Mouse (Mus musculus) G1E-ER4 (cell line): ENCODE measurements around the gene Ppard. TPM values are rescaled to one million over a fixed set of nuclear protein-coding genes. Genes with fewer than 3 reads are reported as not detected.

Experiments used
- GATA1 ChIP-seq: IDR thresholded peaks from one replicate; pipeline ENCODE4 v1.8.0; 2012; ENCODE audit warnings: low read length, inconsistent platforms
- polyA plus RNA-seq: library from polyadenylated mRNA; stranded (reverse); fragments of >175 nt; gene quantifications from 2 replicates; pipeline ENCODE4 v1.2.3, GENCODE M21; 2012

The Ppard gene
- polyA plus RNA-seq, 1 experiment, result 61.9 TPM

DNA sequence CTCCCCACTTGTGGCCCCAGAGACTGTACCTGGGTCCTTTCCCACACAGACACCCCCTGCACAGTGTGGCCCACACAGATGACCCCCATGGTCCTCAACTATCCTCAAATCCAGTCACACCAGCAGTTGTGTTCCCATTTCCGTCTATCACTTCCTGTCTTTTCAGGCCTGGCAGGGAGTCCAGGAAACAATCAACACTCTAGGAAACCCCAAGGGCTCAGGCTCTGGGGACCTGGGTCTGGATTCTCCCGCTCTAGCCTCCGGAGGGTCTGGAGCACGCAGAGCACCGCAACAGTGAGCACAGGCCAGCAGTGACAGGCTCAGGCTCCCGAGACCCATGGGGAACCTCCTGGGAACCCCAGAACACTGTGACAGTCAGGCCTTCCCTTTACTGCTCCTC lies 115.7 kb downstream of the Ppard start:
- TF ChIP-seq GATA1, result no peak

DNA sequence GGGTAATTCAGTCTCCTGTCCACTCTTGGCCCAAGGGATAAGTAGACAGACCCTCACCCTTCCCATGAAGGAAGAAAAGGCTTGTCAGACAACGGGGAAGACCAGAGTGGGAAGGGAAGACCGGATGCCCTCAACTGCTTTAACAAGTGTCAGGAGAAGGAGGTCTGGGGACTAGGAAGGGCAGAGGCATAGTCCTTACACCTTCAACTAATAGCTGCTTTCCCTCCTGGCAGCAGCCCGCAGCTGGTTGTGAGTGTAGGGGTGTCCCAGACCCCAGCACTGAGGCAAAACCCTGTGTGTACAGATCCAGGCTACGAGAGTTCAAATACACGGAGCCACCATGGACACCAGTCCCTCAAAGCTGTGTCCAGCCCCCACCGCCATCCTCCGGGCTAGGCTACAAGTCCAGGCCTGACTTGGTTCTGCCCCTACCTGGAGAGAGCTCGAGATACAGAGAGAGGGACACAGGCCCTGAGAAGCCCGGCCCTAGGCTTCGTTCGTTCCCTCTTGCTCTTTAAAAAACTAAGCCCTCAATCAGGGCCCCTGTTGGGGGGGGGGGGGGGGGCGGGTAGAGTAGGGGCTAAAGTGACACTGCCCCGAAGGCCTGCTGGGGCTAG lies 116.9 kb downstream of the Ppard start:
- TF ChIP-seq GATA1, result no peak

DNA sequence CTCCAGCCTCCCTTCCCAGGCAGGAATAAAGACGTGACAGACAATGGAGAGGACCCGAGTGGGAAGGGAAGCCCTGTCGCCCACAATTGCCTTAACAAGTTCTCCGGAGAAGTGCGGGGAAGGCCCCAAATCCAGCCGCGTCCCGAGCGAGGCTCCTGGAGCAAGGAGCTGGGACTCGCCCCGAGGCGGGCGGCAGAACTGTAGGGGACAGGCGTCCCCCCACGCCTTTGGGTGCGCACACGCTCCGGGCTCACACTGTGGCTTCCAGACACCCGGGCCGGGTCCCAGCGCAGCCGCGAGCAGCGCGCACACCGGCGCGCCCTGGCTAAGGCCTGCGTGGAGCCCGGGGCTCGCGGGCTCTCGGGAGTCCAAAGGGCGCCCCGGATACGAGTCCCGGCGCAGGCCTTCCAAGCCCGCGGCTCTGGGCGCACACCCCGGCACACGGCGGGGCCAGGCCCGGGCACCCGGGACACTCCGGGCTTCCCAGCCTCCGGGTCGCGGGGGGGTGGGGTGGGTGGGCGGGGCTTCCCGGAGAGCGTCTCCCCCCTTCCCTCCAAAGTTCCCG lies 117.5 kb downstream of the Ppard start:
- TF ChIP-seq GATA1, result no peak

DNA sequence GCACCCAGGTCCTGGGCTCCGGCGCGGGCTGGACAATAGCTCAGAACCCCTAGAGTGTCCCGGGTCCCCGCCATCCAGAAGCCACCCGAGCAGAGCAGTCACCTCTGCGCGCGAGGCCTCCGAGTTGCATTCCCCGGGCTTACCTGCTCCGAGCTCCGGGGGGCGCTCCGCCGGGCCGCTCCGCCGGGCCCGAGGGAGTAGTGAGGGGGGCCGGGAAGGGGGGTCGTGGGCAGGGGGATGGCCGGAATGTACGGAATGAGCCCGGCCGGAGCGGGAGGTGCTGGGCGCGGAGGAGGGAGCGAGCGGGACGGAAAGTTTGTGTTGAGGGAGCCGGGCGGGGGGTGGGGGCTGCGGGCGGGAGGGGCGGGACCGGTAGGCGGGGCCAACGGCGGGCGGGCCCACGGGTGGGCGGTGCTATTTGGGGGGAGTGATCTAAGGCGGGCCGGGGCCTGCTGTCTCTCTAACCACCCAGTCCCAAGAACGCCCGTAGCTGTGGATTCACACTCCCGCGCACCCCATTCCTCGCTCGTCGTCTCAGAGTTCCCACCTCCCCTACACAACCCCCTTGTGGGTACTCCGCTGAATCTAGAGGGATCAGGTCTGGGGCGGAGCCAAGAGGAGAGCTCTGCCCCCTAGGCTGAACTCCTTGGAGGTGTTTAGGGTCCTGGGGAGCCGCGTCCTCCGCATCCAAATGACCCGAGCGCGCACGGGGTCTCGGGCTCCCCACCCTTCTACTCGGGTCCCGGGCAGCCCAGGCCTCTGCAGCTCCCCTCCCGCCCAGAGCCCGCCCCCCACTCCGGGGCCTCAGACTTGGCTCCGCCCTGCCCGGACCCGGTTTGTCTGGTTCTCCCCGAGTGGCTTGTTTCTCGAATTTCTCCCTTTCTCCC lies 118.2 kb downstream of the Ppard start, which contains the start of gene Tead3:
Tead3 (minus strand) TSS at position 352 of the 887 bp plus-strand sequence.
- no peak for TF ChIP-seq GATA1

Other genes starting within 250 kb of the Ppard start
- not detected in 2 replicates for gene Tcp11, start 152.1 kb upstream of the Ppard start, polyA plus RNA-seq
- not detected in 2 replicates for gene Scube3, start 90.6 kb upstream of the Ppard start, polyA plus RNA-seq
- 60.1 and 75.8 TPM in 2 replicates for gene Zfp523, start 55.6 kb upstream of the Ppard start, polyA plus RNA-seq
- gene Def6, start 24.9 kb upstream of the Ppard start, polyA plus RNA-seq, result 370 and 454 TPM in 2 replicates
- gene Fance, start 80.8 kb downstream of the Ppard start, polyA plus RNA-seq, result 119 and 121 TPM in 2 replicates
- 5,540 and 6,446 TPM in 2 replicates for gene Rpl10a, start 95.8 kb downstream of the Ppard start, polyA plus RNA-seq
- 4.6 and 4.7 TPM in 2 replicates for gene Tead3, start 118.1 kb downstream of the Ppard start, polyA plus RNA-seq
- gene Tulp1, start 132.5 kb downstream of the Ppard start, polyA plus RNA-seq, result 0.29 and 0.31 TPM in 2 replicates